Mouse (Mus musculus) limb, embryonic 10.5 days (tissue): ENCODE results near the gene Saa2. TPM values are rescaled to one million over a fixed set of nuclear protein-coding genes. Genes with fewer than 3 reads are reported as not detected.

Source experiments
- DNase-seq: peaks from one replicate; pipeline ENCODE4 v3.0.0-alpha.2; 2017; ENCODE audit warnings: low spot score
- H3K27ac ChIP-seq: fragments of 300-500 bp; sonication (generic); 2 replicates; pipeline ENCODE4 v1.5.1; 2016; ENCODE audit warnings: mild to moderate bottlenecking
- H3K27me3 ChIP-seq: fragments of 300-500 bp; sonication (generic); 2 replicates; pipeline ENCODE4 v1.6.1; 2016; ENCODE audit warnings: low read depth, mild to moderate bottlenecking; ENCODE audit not compliant: poor library complexity, severe bottlenecking
- H3K36me3 ChIP-seq: fragments of 300-500 bp; sonication (generic); 2 replicates; pipeline ENCODE4 v1.6.1; 2016; ENCODE audit warnings: mild to moderate bottlenecking, moderate library complexity
- H3K4me1 ChIP-seq: fragments of 300-500 bp; sonication (generic); 2 replicates; pipeline ENCODE4 v1.6.1; 2016
- H3K4me3 ChIP-seq: fragments of 300-500 bp; sonication (generic); 2 replicates; pipeline ENCODE4 v1.5.1; 2016; ENCODE audit warnings: mild to moderate bottlenecking, moderate library complexity
- H3K9me3 ChIP-seq: fragments of 300-500 bp; sonication (generic); replicated peaks from 2 replicates; pipeline ENCODE4 v1.6.1; 2016; ENCODE audit warnings: mild to moderate bottlenecking
- WGBS: fragments of 180-500 bp; shearing (Covaris S2); methylation state at CpG from one replicate; pipeline ENCODE4 v1.1.7; 2016; 5-methylcytosine and 5-hydroxymethylcytosine counted together
- polyA plus RNA-seq: library from polyadenylated mRNA; unstranded; fragments of >200 nt; fragmentation: Nextera tagmentation; extraction: Ambion mirVana; gene quantifications from 2 replicates; pipeline ENCODE4 v1.2.1, GENCODE M21; 2016

The Saa2 gene
- 1.7 TPM in 2 replicates for polyA plus RNA-seq

DNA sequence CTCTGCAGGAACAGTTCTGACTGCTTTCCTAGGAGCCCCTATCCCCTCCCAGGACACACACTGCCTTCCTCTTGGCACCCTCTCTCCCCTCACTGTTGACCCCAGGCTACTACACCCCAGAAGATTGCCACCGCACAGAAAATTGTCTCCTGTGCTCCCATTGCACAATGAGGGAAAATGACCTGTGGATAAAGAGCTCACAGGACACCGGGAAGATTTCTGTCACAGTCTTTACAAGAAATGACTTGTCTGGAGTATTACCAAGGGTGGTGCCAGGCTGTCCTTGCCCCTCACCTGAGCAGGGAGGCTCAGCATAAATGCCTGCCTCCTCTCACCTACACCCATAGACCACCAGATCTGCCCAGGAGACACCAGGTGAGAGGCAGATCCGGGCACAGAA, at the start of gene Saa2:
Saa2 (plus strand) TSS at position 301 of the 400 bp plus-strand sequence.
- Histone ChIP-seq H3K9me3 (no peaks in the 10 kb centered on the region), H3K36me3 (no peaks in the 10 kb centered on the region), H3K4me3 (no peak within 1 kb of the TSS), H3K4me1 (peaks cover 17% of the 10 kb centered on the region), H3K27ac (no peak within 1 kb of the TSS), H3K27me3 (no peaks in the 10 kb centered on the region)
- WGBS: 75% methylated on average over 3 of the region's 3 CpGs
- no peak for DNase-seq

DNA sequence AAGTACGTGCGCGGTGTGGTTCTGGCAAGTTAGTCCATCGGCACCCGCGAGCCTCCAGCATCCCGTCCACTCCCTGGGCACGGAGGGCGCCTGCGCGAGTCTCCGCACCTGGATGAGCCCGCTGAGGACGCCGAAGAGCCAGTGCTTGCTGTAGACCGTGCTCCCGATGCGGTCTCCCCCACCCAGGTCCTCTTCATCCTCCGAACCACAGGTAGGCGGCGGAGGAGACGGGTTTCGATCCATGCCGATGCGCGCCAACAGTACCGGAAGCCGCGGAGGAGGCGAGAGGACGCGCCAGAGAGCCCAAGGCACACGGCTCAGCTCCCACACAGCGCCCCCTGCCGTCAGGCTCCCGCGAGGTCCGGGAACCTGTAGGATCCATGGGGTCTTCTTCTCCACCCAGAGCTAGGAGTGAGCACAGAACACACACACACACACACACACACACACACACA, 41.2 kb upstream of the Saa2 start, which contains the start of gene Saal1:
Saal1 (minus strand) TSS at position 291 of the 455 bp plus-strand sequence.
- peak; percentile 99 for DNase-seq
- Histone ChIP-seq H3K27me3 (no peaks in the 10 kb centered on the region), H3K4me1 (peaks cover 13% of the 10 kb centered on the region), H3K27ac (peak within 1 kb of the TSS; percentile 98), H3K4me3 (peak within 1 kb of the TSS; percentile 94), H3K36me3 (peaks cover 34% of the 10 kb centered on the region), H3K9me3 (no peaks in the 10 kb centered on the region)
- under 1% methylated on average over 38 of the region's 38 CpGs for WGBS

DNA sequence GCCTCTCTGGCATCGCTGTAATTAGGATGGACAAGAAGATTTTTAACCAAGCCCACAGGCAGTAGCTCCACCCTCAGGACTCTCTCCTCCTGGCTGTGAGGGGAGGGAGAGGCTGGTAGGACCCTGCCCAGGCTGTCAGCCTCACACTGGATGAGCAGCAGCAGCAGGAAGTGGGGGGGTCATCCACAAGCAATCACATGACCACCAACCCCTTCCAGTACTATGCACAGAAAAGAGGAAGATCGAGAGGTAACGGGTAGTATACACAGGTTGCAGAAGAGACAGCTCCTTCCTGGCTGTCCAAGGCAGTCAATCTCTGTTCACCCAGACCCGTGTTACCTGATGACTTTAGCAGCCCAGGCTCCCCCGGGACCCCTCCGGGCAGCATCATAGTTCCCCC, 39.3 kb upstream of the Saa2 start:
- Histone ChIP-seq H3K36me3 (peaks cover 16% of the 10 kb centered on the region), H3K27ac (no peak overlapping the region), H3K4me1 (peaks cover 13% of the 10 kb centered on the region), H3K9me3 (no peaks in the 10 kb centered on the region), H3K4me3 (no peak overlapping the region), H3K27me3 (no peaks in the 10 kb centered on the region)
- 76% methylated on average over 6 of the region's 6 CpGs for WGBS
- DNase-seq: no peak

DNA sequence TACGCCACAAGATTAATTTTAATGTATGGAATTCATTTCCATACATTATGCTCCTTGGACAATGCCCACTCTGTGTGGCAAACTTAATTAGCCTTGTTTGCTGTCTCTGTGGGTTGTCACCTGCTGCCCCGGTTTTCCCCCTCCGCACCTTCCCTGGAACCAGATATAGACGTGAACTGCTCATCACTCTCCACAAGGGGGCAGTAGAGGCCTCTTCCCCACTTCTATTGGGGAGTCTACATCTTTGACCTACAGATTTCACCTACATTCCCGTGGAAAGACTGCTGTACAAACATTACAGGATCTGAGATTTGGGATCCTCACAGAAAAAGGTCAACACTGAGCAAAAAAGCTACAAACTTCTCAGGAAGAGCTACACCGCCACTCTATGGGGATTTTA, 37.1 kb upstream of the Saa2 start:
- DNase-seq: peak; percentile 68
- Histone ChIP-seq H3K27ac (no peak overlapping the region), H3K36me3 (no peaks in the 10 kb centered on the region), H3K9me3 (no peaks in the 10 kb centered on the region), H3K4me3 (no peak overlapping the region), H3K4me1 (peaks cover 9% of the 10 kb centered on the region), H3K27me3 (no peaks in the 10 kb centered on the region)
- 36% methylated on average over 6 of the region's 6 CpGs for WGBS

DNA sequence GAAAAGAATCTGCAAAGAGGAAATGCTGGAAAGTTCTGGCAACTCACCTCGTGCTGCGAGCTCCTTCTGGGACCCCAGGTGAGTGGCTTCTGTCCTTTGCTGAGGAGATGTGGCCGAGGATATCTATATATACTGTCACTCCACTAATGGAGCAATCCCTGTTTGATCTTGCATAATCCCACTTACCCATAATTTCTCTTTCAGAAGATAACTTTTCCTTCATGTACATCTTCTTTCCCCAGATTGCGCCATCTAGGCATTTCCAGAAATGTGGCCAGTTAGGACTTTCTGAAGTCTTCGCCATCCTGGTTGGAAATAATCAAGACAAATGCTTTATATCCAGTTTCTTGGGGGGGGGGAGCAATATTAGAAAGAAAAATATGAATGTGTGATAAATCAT, 36.0 kb upstream of the Saa2 start, which contains the start of gene Saa3:
Saa3 (minus strand) TSS at position 101 of the 400 bp plus-strand sequence.
- WGBS: 93% methylated on average over 5 of the region's 5 CpGs

DNA sequence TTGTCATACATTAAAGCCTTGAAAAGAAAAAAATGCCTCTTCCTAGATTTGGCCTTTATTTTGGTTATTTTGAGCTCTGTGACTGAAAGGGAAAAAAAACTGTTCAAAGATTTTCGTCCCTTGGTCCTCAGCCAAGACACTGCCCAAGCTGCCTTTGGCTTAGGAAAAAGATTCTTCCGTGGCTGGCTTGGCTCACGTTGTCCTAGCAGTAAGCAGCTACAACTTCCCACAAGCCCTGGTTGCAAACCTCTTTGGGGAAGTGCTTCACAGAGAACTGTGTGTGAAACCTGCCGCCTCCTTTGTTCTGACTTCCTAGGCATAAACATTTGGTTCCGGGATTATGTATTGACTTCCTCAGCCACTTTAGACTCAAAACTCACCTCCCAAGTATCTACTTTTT, 34.7 kb upstream of the Saa2 start:
- H3K9me3 ChIP-seq: no peaks in the 10 kb centered on the region
- H3K36me3 ChIP-seq: no peaks in the 10 kb centered on the region
- no peak overlapping the region for H3K27ac ChIP-seq
- peaks cover 6% of the 10 kb centered on the region for H3K4me1 ChIP-seq
- 58% methylated on average over 5 of the region's 5 CpGs for WGBS
- DNase-seq: no peak
- H3K27me3 ChIP-seq: 0 out of 2 replicates have a peak, but pooled peaks cover 6% of the 10 kb centered on the region
- H3K4me3 ChIP-seq: no peak overlapping the region

More for the DNA sequence above, 36.0 kb upstream of the Saa2 start, which contains the start of gene Saa3:
- no peak within 1 kb of the TSS for H3K27ac ChIP-seq
- H3K4me3 ChIP-seq: no peak within 1 kb of the TSS
- H3K4me1 ChIP-seq: peaks cover 6% of the 10 kb centered on the region
- DNase-seq: no peak
- 0 out of 2 replicates have a peak, but pooled peaks cover 6% of the 10 kb centered on the region for H3K27me3 ChIP-seq
- no peaks in the 10 kb centered on the region for H3K36me3 ChIP-seq
- no peaks in the 10 kb centered on the region for H3K9me3 ChIP-seq

DNA sequence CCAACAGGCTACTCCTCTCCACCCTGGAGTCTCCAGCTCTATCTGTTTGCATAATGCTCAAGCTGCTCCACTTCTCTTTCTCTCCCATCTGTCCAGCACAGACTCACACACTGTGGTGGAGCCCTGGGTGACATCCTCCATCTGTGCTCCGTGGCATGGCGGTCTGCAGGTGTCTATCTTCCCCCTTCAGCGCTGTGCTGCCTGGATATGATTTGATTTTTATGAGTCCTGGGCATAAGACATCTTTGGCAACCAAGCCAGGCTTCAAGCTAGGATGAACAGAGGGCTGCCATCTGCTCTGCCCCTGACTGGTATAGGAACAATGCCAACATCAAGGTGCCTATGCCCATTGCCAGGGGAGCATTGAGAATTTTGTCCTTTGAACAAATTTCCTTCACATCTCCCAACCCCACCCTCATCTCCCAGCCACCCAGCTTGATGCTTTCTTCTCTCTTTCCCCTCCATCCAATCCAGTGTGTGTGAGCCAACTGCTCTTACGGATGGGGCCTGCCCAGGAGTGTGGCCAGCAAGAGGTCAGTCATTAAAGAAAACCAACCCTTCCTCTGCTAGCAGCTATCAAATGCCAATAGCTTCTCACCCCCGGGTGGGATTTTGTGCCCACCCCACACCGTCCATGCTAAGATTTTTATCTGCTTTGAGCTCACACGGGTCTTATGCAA, 32.9 kb upstream of the Saa2 start:
- no peaks in the 10 kb centered on the region for H3K36me3 ChIP-seq
- 0 out of 2 replicates have a peak, but pooled peaks cover 6% of the 10 kb centered on the region for H3K27me3 ChIP-seq
- H3K9me3 ChIP-seq: no peaks in the 10 kb centered on the region
- WGBS: 87% methylated on average over 7 of the region's 7 CpGs
- no peak overlapping the region for H3K27ac ChIP-seq
- peaks cover under 1% of the 10 kb centered on the region; the same call in 1 of the 2 replicates for H3K4me1 ChIP-seq
- no peak overlapping the region for H3K4me3 ChIP-seq
- DNase-seq: no peak

DNA sequence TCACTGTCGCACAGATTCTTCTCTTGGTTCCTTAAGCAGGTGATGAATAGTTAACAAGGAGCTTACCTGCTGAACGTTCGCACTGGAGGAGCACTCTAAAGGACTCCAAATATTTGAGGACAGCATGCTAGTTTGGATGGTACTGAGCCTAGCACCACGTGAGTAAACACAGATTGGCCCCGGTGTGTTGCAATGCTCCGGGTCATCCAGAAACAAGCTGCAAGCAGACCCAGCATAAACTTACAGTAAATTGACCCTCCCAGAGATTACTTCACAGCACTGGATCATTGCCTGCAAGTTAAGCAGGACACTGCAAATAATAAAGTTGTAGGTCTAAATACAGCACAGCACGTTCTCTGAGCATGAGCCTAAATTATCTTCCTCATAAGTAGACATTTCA, 32.1 kb upstream of the Saa2 start:
- H3K27ac ChIP-seq: no peak overlapping the region
- H3K36me3 ChIP-seq: no peaks in the 10 kb centered on the region
- 83% methylated on average over 7 of the region's 7 CpGs for WGBS

DNA sequence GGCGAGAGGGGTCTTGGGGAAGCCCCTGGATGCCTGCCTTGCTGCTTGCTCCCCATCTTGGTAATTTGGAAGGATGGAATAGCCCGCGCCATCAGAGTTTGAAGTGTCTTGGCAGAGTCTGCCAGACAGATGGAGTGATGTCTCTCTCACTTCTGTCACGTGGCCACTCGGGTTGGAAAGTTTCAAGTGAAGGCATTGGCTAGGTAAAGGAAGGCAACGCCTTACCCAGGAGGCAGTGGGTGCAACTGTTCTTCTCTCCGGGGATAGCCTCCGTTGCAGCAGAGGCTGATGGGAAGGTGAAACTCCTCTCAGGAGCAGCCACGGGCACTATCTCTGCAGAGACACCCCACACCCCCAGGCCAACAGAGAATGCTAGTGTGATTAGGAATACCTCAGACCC, 31.1 kb upstream of the Saa2 start:
- Histone ChIP-seq H3K27ac (no peak overlapping the region), H3K4me3 (no peak overlapping the region), H3K4me1 (no peaks in the 10 kb centered on the region), H3K9me3 (no peaks in the 10 kb centered on the region), H3K27me3 (0 out of 2 replicates have a peak, but pooled peaks cover 6% of the 10 kb centered on the region), H3K36me3 (no peaks in the 10 kb centered on the region)
- 73% methylated on average over 9 of the region's 9 CpGs for WGBS
- DNase-seq: no peak

More for the DNA sequence above, 32.1 kb upstream of the Saa2 start:
- H3K9me3 ChIP-seq: no peaks in the 10 kb centered on the region
- no peak for DNase-seq
- no peaks in the 10 kb centered on the region for H3K4me1 ChIP-seq
- 0 out of 2 replicates have a peak, but pooled peaks cover 6% of the 10 kb centered on the region for H3K27me3 ChIP-seq
- H3K4me3 ChIP-seq: no peak overlapping the region

DNA sequence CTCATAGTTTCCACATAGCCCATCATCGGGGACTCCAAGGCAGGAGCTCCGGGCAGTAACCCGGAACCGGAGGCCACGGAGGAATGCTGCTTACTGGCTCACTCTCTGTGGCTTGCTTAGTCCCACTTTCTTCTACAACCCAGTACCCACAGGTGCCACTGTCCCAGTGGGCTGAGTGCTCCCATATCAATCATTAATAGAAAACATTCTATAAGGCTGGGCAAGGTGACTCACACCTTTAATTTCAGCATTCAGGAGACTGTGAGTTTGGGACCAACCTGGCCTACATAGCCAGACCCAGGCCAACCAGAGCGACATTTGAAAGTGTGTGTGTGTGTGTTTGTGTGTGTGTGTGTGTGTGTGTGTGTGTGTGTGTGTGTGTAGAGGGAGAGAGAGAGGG, 28.2 kb upstream of the Saa2 start:
- H3K27ac ChIP-seq: no peak overlapping the region
- 96% methylated on average over 6 of the region's 6 CpGs for WGBS
- H3K9me3 ChIP-seq: no peaks in the 10 kb centered on the region
- no peak overlapping the region for H3K4me3 ChIP-seq
- DNase-seq: no peak
- H3K4me1 ChIP-seq: no peaks in the 10 kb centered on the region
- H3K27me3 ChIP-seq: 0 out of 2 replicates have a peak, but pooled peaks cover 6% of the 10 kb centered on the region
- no peaks in the 10 kb centered on the region for H3K36me3 ChIP-seq

DNA sequence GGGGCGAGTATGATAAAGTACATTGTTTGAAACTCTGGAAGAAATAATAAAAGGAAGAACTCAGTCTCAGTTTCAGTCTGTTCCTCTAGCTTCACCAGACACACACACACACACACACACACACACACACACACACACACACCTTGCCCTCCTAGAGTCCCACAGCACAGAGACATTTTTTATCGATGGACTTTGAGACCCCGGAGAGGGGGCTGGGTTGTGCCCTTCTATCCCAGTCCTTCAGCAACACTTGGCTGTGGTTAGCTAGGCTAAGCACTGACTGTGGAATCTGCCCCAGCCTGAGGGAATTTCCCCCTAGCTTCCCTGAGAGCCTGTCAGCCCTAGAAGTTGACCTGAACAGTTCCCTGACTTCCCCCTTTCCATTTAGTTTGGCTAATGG, 27.7 kb upstream of the Saa2 start:
- no peaks in the 10 kb centered on the region for H3K4me1 ChIP-seq
- 95% methylated on average over 3 of the region's 3 CpGs for WGBS
- no peak overlapping the region for H3K27ac ChIP-seq
- H3K4me3 ChIP-seq: no peak overlapping the region
- no peak for DNase-seq
- H3K36me3 ChIP-seq: no peaks in the 10 kb centered on the region
- H3K27me3 ChIP-seq: 0 out of 2 replicates have a peak, but pooled peaks cover 6% of the 10 kb centered on the region
- H3K9me3 ChIP-seq: no peaks in the 10 kb centered on the region

DNA sequence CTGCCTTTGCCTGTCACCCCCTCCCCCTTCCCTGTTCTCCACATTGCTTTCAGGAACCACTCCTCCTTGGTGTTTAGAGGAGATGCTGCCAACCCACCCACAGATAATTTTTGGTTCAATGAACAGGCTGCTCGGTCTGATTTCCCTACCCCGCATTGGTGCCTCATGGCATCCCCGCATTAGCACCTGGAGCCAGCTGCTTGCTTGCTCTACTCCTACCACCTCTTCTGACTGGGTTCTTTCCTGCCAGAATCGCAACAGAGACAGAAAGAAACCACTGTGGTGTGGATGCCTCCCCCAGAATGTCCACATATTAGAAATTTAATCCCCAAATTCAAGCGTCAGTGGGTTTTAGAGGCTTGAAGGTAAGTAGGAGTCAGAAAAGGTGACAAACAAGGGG, 27.2 kb upstream of the Saa2 start:
- H3K4me3 ChIP-seq: no peak overlapping the region
- 90% methylated on average over 5 of the region's 5 CpGs for WGBS
- H3K4me1 ChIP-seq: no peaks in the 10 kb centered on the region
- no peak overlapping the region for H3K27ac ChIP-seq
- DNase-seq: no peak
- no peaks in the 10 kb centered on the region for H3K9me3 ChIP-seq
- H3K27me3 ChIP-seq: 0 out of 2 replicates have a peak, but pooled peaks cover 6% of the 10 kb centered on the region
- no peaks in the 10 kb centered on the region for H3K36me3 ChIP-seq

DNA sequence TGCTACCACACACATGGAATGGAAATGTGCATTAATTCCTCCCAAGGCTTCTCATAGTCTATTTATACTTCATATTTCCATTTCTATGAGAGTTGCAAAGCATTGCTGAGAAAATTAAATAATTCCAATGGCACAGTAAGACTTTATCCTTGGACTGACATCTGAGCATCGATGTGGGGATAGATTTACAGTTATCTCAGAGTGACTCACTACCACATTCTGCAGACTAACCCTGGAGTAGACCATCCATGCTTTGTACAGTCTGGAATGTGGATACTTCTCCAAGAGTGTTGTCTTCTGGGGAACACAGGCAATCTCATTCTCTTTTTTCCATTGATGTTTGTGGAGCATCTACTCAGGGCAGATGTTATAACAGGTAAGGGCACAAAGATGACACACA, 24.0 kb upstream of the Saa2 start:
- no peaks in the 10 kb centered on the region for H3K4me1 ChIP-seq
- no peaks in the 10 kb centered on the region for H3K27me3 ChIP-seq
- H3K4me3 ChIP-seq: no peak overlapping the region
- H3K9me3 ChIP-seq: no peaks in the 10 kb centered on the region
- no peaks in the 10 kb centered on the region for H3K36me3 ChIP-seq
- 88% methylated on average over 1 of the region's 1 CpGs for WGBS
- no peak for DNase-seq
- H3K27ac ChIP-seq: no peak overlapping the region
